Mouse (Mus musculus): ENCODE data around the gene Flywch1. TPM values are rescaled to one million over a fixed set of nuclear protein-coding genes. Genes with fewer than 3 reads are reported as not detected.
"Not testable (repeated sequence)": the region's sequence is repeated elsewhere in the genome, so short reads cannot be mapped to it uniquely, and the experiment has no call there.

The Flywch1 gene
- polyA plus RNA-seq, 1 experiment = 43.5 TPM

DNA sequence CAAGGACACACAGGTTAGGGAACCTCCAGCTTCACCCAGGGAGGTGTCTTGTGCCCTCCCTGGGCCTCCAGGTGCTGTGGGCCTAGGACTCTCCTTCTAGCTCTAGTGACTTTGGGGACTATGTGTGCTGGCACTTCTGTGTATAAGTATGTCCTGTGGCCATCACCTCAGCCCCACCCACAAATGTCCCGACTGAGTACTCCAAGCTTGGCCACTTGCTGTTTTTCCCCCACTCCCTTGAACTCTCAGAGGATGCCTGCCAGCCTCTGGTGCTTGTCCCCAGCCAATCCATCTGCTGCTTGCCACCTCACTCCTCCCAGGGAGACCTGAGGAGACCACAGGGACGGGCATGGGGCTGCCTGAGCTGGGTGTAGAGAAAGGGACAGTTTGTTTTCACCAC lies 7.0 kb upstream of the Flywch1 start:
- Histone ChIP-seq H3K36me3 (ENCODE audit: control insufficient read depth, insufficient read depth) (no peaks in the 10 kb centered on the region), H3K27me3 (ENCODE audit: control insufficient read depth, insufficient read depth, insufficient read length) (no peaks in the 10 kb centered on the region), H3K4me3 (no peak overlapping the region), H3ac (ENCODE audit: control insufficient read depth, insufficient read length) (no peak overlapping the region), H3K79me2 (ENCODE audit: control insufficient read depth, insufficient read depth) (no peaks in the 10 kb centered on the region), H3K4me2 (ENCODE audit: low read depth) (no peak overlapping the region)
- TF ChIP-seq MAX (IDR thresholded peaks at IDR 0.05; ENCODE audit: low read depth) (no peak), USF1 (IDR thresholded peaks at IDR 0.05; ENCODE audit: low read depth) (no peak), POLR2AphosphoS2 (IDR thresholded peaks at IDR 0.05; ENCODE audit: insufficient read length, low read depth) (no peak), E2F4 (IDR thresholded peaks at IDR 0.05; ENCODE audit: insufficient read depth) (no peak), CEBPB (IDR thresholded peaks at IDR 0.05; ENCODE audit: insufficient read depth, poor library complexity, severe bottlenecking) (no peak), SRF (IDR thresholded peaks at IDR 0.05; ENCODE audit: control insufficient read depth, insufficient read length, low read depth) (no peak), TCF12 (IDR thresholded peaks at IDR 0.05; ENCODE audit: insufficient read depth, poor library complexity, severe bottlenecking) (no peak)

DNA sequence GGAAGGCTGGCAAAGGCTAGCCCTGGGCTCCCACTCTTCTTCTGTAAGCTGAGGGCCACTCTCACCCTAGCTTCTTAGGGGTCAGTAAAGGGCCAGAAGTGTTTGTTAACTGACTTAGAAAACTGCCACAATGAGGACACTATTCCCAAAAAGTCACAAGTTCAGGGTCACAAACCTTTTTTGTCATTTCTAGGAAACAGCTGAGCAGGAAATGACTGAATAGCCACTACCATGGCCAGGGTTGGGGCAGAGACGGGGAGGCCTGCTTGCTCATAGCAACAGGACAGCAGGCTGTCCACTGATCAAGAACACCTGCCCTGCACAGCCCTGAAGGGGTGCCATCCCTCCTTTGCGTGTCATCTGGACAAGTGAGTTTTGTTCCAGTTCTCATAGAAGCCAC lies 5.7 kb upstream of the Flywch1 start:
- TF ChIP-seq TCF12 (IDR thresholded peaks at IDR 0.05; ENCODE audit: insufficient read depth, poor library complexity, severe bottlenecking) = no peak
- TF ChIP-seq POLR2AphosphoS2 (IDR thresholded peaks at IDR 0.05; ENCODE audit: insufficient read length, low read depth) = no peak
- TF ChIP-seq REST (IDR thresholded peaks at IDR 0.05; ENCODE audit: insufficient read depth, insufficient read length) = no peak
- no peak for TF ChIP-seq MAX (IDR thresholded peaks at IDR 0.05; ENCODE audit: low read depth)
- no peak for TF ChIP-seq MYOD1 (IDR thresholded peaks at IDR 0.05; ENCODE audit: control insufficient read depth in 1 of 3, insufficient read length in 2 of 3, low read depth in 2 of 3)
- TF ChIP-seq E2F4 (IDR thresholded peaks at IDR 0.05; ENCODE audit: insufficient read depth) = no peak
- no peak for TF ChIP-seq USF1 (IDR thresholded peaks at IDR 0.05; ENCODE audit: low read depth)
- no peak for TF ChIP-seq MYOG (IDR thresholded peaks at IDR 0.05; ENCODE audit: control insufficient read depth in 1 of 3, insufficient read depth in 1 of 3, insufficient read length in 2 of 3, low read depth in 2 of 3)
- no peak for TF ChIP-seq SRF (IDR thresholded peaks at IDR 0.05; ENCODE audit: control insufficient read depth, insufficient read length, low read depth)
- no peak for TF ChIP-seq POLR2A (IDR thresholded peaks at IDR 0.05; ENCODE audit: insufficient read length, low read depth)
- TF ChIP-seq TCF3 (IDR thresholded peaks at IDR 0.05; ENCODE audit: insufficient read length, low read depth) = no peak
- TF ChIP-seq CEBPB (IDR thresholded peaks at IDR 0.05; ENCODE audit: insufficient read depth, poor library complexity, severe bottlenecking) = no peak
- no peak overlapping the region for H3K4me3 ChIP-seq
- H3K4me2 ChIP-seq (ENCODE audit: low read depth) = no peak overlapping the region
- no peaks in the 10 kb centered on the region for H3K36me3 ChIP-seq (ENCODE audit: control insufficient read depth, insufficient read depth)
- H3K27me3 ChIP-seq (ENCODE audit: control insufficient read depth, insufficient read depth, insufficient read length) = no peaks in the 10 kb centered on the region
- no peak overlapping the region for H3ac ChIP-seq (ENCODE audit: control insufficient read depth, insufficient read length)
- no peaks in the 10 kb centered on the region for H3K79me2 ChIP-seq (ENCODE audit: control insufficient read depth, insufficient read depth)

DNA sequence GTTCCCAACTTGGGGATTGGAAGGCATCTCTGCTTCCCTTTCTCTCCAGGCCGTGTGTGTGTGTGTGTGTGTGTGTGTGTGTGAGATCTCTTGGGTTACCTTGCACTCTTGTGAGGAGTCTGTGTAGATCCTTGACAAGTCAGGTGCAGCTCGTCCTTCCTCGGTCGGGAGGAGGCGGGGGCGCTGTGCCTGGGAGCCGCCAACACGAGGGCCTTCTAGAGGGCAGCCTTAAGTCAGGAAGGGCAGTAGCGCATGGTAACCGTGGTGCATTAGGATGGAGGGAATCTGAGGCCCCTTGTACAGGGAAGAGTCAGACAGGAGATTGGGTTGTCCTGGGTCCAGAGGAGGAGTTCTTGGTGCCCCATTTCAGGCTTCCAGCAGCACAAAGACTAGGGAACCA lies 4.8 kb upstream of the Flywch1 start:
- H3K36me3 ChIP-seq (ENCODE audit: control insufficient read depth, insufficient read depth) = no peaks in the 10 kb centered on the region

DNA sequence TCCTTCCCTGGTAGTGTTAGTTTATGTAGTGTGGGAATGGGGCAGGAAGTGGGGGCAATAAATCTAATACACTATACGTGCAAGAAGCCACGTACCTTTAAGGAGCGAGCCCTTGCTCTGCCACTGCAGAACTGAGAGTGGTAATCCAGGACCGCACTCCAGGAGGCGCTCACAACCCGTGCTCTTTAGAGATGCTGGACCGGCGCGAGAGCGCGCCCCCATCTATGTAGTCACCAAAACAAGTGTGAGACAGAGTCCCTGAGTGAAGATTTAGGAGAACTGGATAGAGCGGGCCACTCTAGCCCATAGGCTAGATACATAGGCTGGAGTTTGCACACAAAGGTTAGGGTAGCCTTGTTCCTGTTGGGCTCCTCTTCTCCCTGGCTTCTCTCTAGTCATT lies 2.7 kb upstream of the Flywch1 start:
- Histone ChIP-seq H3K79me2 (ENCODE audit: control insufficient read depth, insufficient read depth) (peaks cover 12% of the 10 kb centered on the region), H3K27me3 (ENCODE audit: control insufficient read depth, insufficient read depth, insufficient read length) (no peaks in the 10 kb centered on the region), H3K36me3 (ENCODE audit: control insufficient read depth, insufficient read depth) (no peaks in the 10 kb centered on the region), H3K4me2 (ENCODE audit: low read depth) (no peak overlapping the region), H3K4me3 (no peak overlapping the region), H3ac (ENCODE audit: control insufficient read depth, insufficient read length) (no peak overlapping the region)
- no peak for TF ChIP-seq MYOG (IDR thresholded peaks at IDR 0.05; ENCODE audit: control insufficient read depth in 1 of 3, insufficient read depth in 1 of 3, insufficient read length in 2 of 3, low read depth in 2 of 3)
- no peak for TF ChIP-seq USF1 (IDR thresholded peaks at IDR 0.05; ENCODE audit: low read depth)

More for the DNA sequence above, 4.8 kb upstream of the Flywch1 start:
- TF ChIP-seq TCF3 (IDR thresholded peaks at IDR 0.05; ENCODE audit: insufficient read length, low read depth) = no peak
- no peak for TF ChIP-seq POLR2A (IDR thresholded peaks at IDR 0.05; ENCODE audit: insufficient read length, low read depth)
- no peak overlapping the region for H3K4me3 ChIP-seq
- no peak overlapping the region for H3K4me2 ChIP-seq (ENCODE audit: low read depth)
- no peaks in the 10 kb centered on the region for H3K27me3 ChIP-seq (ENCODE audit: control insufficient read depth, insufficient read depth, insufficient read length)
- no peak overlapping the region for H3ac ChIP-seq (ENCODE audit: control insufficient read depth, insufficient read length)
- H3K79me2 ChIP-seq (ENCODE audit: control insufficient read depth, insufficient read depth) = no peaks in the 10 kb centered on the region

DNA sequence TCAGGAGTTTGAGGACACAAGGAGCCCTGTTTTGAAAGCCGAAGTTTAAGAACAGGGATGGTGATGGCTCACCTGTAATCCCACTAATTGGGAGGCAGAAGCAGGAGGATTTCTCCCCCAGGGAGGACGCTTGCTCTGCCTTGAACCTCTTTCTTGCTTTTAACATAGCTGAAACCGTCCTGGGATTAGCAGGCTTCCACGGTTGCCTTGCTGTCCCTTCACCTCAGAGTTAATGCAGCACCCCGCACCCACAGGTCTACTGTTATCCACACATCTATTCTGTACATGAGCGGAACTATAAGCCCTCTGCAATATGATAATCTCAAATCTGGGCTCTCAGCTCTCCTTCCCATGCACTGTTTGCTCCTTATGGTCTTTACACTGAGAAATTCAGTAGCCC lies 2.3 kb upstream of the Flywch1 start:
- Histone ChIP-seq H3ac (ENCODE audit: control insufficient read depth, insufficient read length) (no peak overlapping the region), H3K79me2 (ENCODE audit: control insufficient read depth, insufficient read depth) (peaks cover 12% of the 10 kb centered on the region), H3K4me2 (ENCODE audit: low read depth) (no peak overlapping the region), H3K4me3 (no peak overlapping the region), H3K27me3 (ENCODE audit: control insufficient read depth, insufficient read depth, insufficient read length) (no peaks in the 10 kb centered on the region), H3K36me3 (ENCODE audit: control insufficient read depth, insufficient read depth) (no peaks in the 10 kb centered on the region)
- TF ChIP-seq REST (IDR thresholded peaks at IDR 0.05; ENCODE audit: insufficient read depth, insufficient read length) = no peak
- TF ChIP-seq CEBPB (IDR thresholded peaks at IDR 0.05; ENCODE audit: insufficient read depth, poor library complexity, severe bottlenecking) = no peak
- no peak for TF ChIP-seq USF1 (IDR thresholded peaks at IDR 0.05; ENCODE audit: low read depth)
- no peak for TF ChIP-seq MAX (IDR thresholded peaks at IDR 0.05; ENCODE audit: low read depth)
- TF ChIP-seq TCF12 (IDR thresholded peaks at IDR 0.05; ENCODE audit: insufficient read depth, poor library complexity, severe bottlenecking) = no peak
- no peak for TF ChIP-seq E2F4 (IDR thresholded peaks at IDR 0.05; ENCODE audit: insufficient read depth)
- TF ChIP-seq MYOD1 (IDR thresholded peaks at IDR 0.05; ENCODE audit: control insufficient read depth in 1 of 3, insufficient read length in 2 of 3, low read depth in 2 of 3) = no peak
- TF ChIP-seq TCF3 (IDR thresholded peaks at IDR 0.05; ENCODE audit: insufficient read length, low read depth) = no peak
- TF ChIP-seq MYOG (IDR thresholded peaks at IDR 0.05; ENCODE audit: control insufficient read depth in 1 of 3, insufficient read depth in 1 of 3, insufficient read length in 2 of 3, low read depth in 2 of 3) = no peak
- TF ChIP-seq POLR2AphosphoS2 (IDR thresholded peaks at IDR 0.05; ENCODE audit: insufficient read length, low read depth) = no peak
- no peak for TF ChIP-seq SRF (IDR thresholded peaks at IDR 0.05; ENCODE audit: control insufficient read depth, insufficient read length, low read depth)
- TF ChIP-seq POLR2A (IDR thresholded peaks at IDR 0.05; ENCODE audit: insufficient read length, low read depth) = no peak

DNA sequence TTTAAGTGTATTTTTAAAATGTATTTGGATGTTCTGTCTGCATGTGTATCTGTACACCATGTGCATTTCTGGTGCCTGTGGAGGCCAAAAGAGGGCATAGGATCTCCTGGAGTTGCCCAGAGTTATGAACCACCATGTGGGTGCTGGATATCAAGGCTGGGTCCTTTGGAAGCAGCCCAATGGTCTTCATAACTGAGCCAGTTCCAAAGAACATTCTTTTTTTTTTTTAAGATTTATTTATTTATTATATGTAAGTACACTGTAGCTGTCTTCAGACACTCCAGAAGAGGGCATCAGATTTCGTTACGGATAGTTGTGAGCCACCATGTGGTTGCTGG lies 786 bp upstream of the Flywch1 start:
- peaks cover 12% of the 10 kb centered on the region for H3K79me2 ChIP-seq (ENCODE audit: control insufficient read depth, insufficient read depth)
- H3K4me2 ChIP-seq (ENCODE audit: low read depth); H3K4me3 ChIP-seq; H3K27me3 ChIP-seq (ENCODE audit: control insufficient read depth, insufficient read depth, insufficient read length); H3ac ChIP-seq (ENCODE audit: control insufficient read depth, insufficient read length); H3K36me3 ChIP-seq (ENCODE audit: control insufficient read depth, insufficient read depth): not testable (repeated sequence)
